Mouse (Mus musculus) forebrain, embryonic 16.5 days (tissue): ENCODE measurements around the gene Psmc6. TPM values are rescaled to one million over a fixed set of nuclear protein-coding genes. Genes with fewer than 3 reads are reported as not detected.

Source experiments
- ATAC-seq: fragments of 200-750 bp; cut with Nextera tagmentation; 2 replicates; pipeline ENCODE4 v1.8.0; 2017; ENCODE audit warnings: mild to moderate bottlenecking, moderate library complexity
- H3K27ac ChIP-seq: fragments of 300-500 bp; sonication (generic); 2 replicates; pipeline ENCODE4 v1.5.1; 2014; ENCODE audit warnings: low read length, control low read depth
- H3K27me3 ChIP-seq: fragments of 300-500 bp; sonication (generic); replicated peaks from 2 replicates; pipeline ENCODE4 v1.6.1; 2014; ENCODE audit warnings: low read length; ENCODE audit not compliant: control insufficient read depth, insufficient read depth
- H3K36me3 ChIP-seq: fragments of 300-500 bp; sonication (generic); 2 replicates; pipeline ENCODE4 v1.6.1; 2014; ENCODE audit not compliant: control insufficient read depth, insufficient read depth
- H3K4me1 ChIP-seq: fragments of 300-500 bp; sonication (generic); replicated peaks from 2 replicates; pipeline ENCODE4 v1.6.1; 2014; ENCODE audit warnings: low read length; ENCODE audit not compliant: control insufficient read depth, insufficient read depth
- H3K4me2 ChIP-seq: fragments of 300-500 bp; sonication (generic); 2 replicates; pipeline ENCODE4 v1.6.1; 2014; ENCODE audit warnings: mild to moderate bottlenecking, low read length, control low read depth
- H3K4me3 ChIP-seq: fragments of 300-500 bp; sonication (generic); replicated peaks from 2 replicates; pipeline ENCODE4 v1.5.1; 2014; ENCODE audit warnings: mild to moderate bottlenecking, low read length, control low read depth
- H3K9ac ChIP-seq: fragments of 300-500 bp; sonication (generic); replicated peaks from 2 replicates; pipeline ENCODE4 v1.6.1; 2014; ENCODE audit warnings: low read depth, low read length, control low read depth
- H3K9me3 ChIP-seq: fragments of 300-500 bp; sonication (generic); 2 replicates; pipeline ENCODE4 v1.6.1; 2016; ENCODE audit warnings: low read length; ENCODE audit not compliant: control insufficient read depth
- WGBS: fragments of 180-500 bp; shearing (Covaris S2); extraction: QIAGEN DNeasy Blood & Tissue Kit; methylation state at CpG from one replicate; pipeline ENCODE4 v1.1.7; 2014; 5-methylcytosine and 5-hydroxymethylcytosine counted together
- polyA plus RNA-seq: library from polyadenylated mRNA; unstranded; fragments of >200 nt; fragmentation: Nextera tagmentation; extraction: Ambion mirVana; gene quantifications from 2 replicates; pipeline ENCODE4 v1.2.1, GENCODE M21; 2015

Gene Psmc6
- polyA plus RNA-seq, 1 experiment from 2014 or later, result 163 TPM

DNA sequence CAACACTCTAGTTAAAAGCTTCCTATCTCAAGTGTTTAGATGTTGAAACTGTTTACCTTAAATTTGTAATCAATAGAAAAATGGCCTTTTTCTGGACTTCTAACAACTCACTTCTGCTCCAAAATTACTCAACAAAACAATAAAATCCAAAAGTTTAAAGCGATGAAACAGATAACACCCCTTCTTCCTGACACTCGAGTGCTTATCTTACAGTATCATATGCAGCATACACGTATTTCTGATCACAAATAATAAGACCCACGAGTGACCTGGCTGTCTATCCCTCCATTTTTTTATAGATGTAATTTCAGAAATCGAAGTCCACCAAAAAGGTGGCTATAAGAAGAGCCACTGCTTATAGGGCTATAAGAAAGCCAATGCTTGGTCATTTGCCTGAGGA lies 12.7 kb upstream of the Psmc6 start:
- H3K9me3 ChIP-seq, result no peaks in the 10 kb centered on the region
- WGBS, result 80% methylated on average over 5 of the region's 5 CpGs
- no peaks in the 10 kb centered on the region for H3K27me3 ChIP-seq

DNA sequence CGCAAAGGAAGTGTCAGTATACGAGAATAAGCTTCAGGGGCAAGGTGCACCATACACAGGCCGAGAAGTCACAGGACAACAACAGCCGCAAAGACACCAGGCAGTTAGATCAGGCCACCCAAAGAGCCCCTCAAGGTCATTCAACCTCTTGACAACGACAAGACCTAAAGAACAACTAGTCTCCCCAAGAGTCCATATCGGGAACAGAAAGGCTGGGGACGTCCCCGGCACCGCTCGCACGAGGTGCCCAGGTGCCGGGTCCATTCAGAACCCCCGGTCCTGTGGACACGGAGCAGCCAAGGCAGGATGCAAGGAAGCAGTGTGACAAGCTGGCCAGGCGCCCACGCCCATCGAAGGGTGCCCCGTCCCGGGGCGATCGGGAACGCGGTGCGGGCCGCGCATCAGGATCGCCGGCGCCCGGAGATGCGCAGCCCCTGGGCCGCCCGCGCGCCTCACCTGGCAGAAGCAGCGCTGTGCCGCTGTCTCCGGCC lies 11.6 kb upstream of the Psmc6 start:
- ATAC-seq, result no peak; the same call in none of the 2 replicates
- no peaks in the 10 kb centered on the region for H3K36me3 ChIP-seq
- H3K9ac ChIP-seq, result peak overlapping the region; percentile 93
- peak overlapping the region; percentile 77 for H3K4me2 ChIP-seq
- no peaks in the 10 kb centered on the region for H3K9me3 ChIP-seq
- H3K27ac ChIP-seq, result peak overlapping the region; percentile 91
- H3K4me1 ChIP-seq, result peaks cover 22% of the 10 kb centered on the region
- WGBS, result under 1% methylated on average over 29 of the region's 38 CpGs
- H3K27me3 ChIP-seq, result no peaks in the 10 kb centered on the region
- H3K4me3 ChIP-seq, result peak overlapping the region; percentile 96

More for the DNA sequence above, 12.7 kb upstream of the Psmc6 start:
- Histone ChIP-seq H3K36me3 (no peaks in the 10 kb centered on the region), H3K4me1 (peaks cover 22% of the 10 kb centered on the region), H3K4me3 (peak overlapping the region; percentile 96), H3K4me2 (peak overlapping the region; percentile 77), H3K27ac (no peak overlapping the region), H3K9ac (peak overlapping the region; percentile 93)
- ATAC-seq, result no peak

- ATAC-seq, result peak; percentile 98
- WGBS, result 2% methylated on average over 64 of the region's 74 CpGs
- H3K4me1 ChIP-seq, result peaks cover 22% of the 10 kb centered on the region
- peak within 1 kb of the TSS; percentile 96 for H3K4me3 ChIP-seq
- H3K36me3 ChIP-seq, result no peaks in the 10 kb centered on the region
- no peaks in the 10 kb centered on the region for H3K27me3 ChIP-seq
- no peaks in the 10 kb centered on the region for H3K9me3 ChIP-seq
- peak within 1 kb of the TSS; percentile 91 for H3K27ac ChIP-seq
- peak within 1 kb of the TSS; percentile 93 for H3K9ac ChIP-seq
- H3K4me2 ChIP-seq, result peak within 1 kb of the TSS; percentile 77
Observed at GRCm38 (mm10) chr14:45318426-45319236, 11.0 kb upstream of the Psmc6 start, which contains the start of gene Ero1l. Gene Ero1l, minus strand, starts transcription at chr14:45318771.

GRCm38 (mm10) chr14:45319237-45319610 lies 10.4 kb upstream of the Psmc6 start:
- ATAC-seq, result no peak
- H3K4me3 ChIP-seq, result no peak overlapping the region
- H3K9me3 ChIP-seq, result no peaks in the 10 kb centered on the region
- H3K4me2 ChIP-seq, result no peak overlapping the region; the same call in 1 of the 2 replicates
- no peak overlapping the region for H3K9ac ChIP-seq
- WGBS, result 61% methylated on average over 3 of the region's 3 CpGs
- no peaks in the 10 kb centered on the region for H3K36me3 ChIP-seq
- H3K4me1 ChIP-seq, result peaks cover 22% of the 10 kb centered on the region
- no peak overlapping the region for H3K27ac ChIP-seq
- H3K27me3 ChIP-seq, result no peaks in the 10 kb centered on the region

GRCm38 (mm10) chr14:45320111-45320510 lies 9.5 kb upstream of the Psmc6 start:
- H3K36me3 ChIP-seq, result no peaks in the 10 kb centered on the region
- H3K4me2 ChIP-seq, result no peak overlapping the region
- 79% methylated on average over 4 of the region's 4 CpGs for WGBS
- no peaks in the 10 kb centered on the region for H3K9me3 ChIP-seq
- H3K27me3 ChIP-seq, result no peaks in the 10 kb centered on the region
- no peak overlapping the region for H3K4me3 ChIP-seq
- H3K4me1 ChIP-seq, result peaks cover 22% of the 10 kb centered on the region
- ATAC-seq, result no peak
- H3K27ac ChIP-seq, result no peak overlapping the region
- no peak overlapping the region for H3K9ac ChIP-seq

- no peak overlapping the region for H3K9ac ChIP-seq
- WGBS, result 88% methylated on average over 3 of the region's 3 CpGs
- no peak for ATAC-seq
- H3K4me3 ChIP-seq, result no peak overlapping the region
- H3K36me3 ChIP-seq, result no peaks in the 10 kb centered on the region
- H3K27ac ChIP-seq, result no peak overlapping the region
- H3K27me3 ChIP-seq, result no peaks in the 10 kb centered on the region
- no peaks in the 10 kb centered on the region for H3K9me3 ChIP-seq
- peaks cover 13% of the 10 kb centered on the region for H3K4me1 ChIP-seq
- H3K4me2 ChIP-seq, result no peak overlapping the region
Observed at GRCm38 (mm10) chr14:45321067-45321466, 8.5 kb upstream of the Psmc6 start.

DNA sequence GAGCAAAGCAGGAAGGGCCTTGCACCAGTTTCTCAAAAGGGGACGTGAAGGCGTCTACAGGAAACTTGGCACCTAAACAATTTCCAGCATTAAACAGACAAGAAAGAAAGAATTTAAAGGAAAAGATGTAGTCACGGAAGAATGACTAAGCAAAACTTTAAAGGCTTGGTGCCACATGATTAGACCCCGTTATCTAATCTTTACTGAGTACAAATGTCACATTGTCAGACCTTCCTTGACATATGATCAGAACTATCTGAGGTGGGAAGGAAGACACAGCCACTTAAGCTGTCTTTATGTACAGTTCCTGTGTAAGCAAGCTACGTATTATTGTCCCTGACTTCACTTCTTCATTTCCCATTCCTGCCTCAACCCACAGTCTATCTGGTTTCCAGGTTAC lies 8.0 kb upstream of the Psmc6 start:
- H3K27me3 ChIP-seq, result no peaks in the 10 kb centered on the region
- H3K4me2 ChIP-seq, result no peak overlapping the region
- H3K9me3 ChIP-seq, result no peaks in the 10 kb centered on the region
- H3K9ac ChIP-seq, result no peak overlapping the region
- no peaks in the 10 kb centered on the region for H3K36me3 ChIP-seq
- H3K27ac ChIP-seq, result no peak overlapping the region
- WGBS, result 73% methylated on average over 5 of the region's 5 CpGs
- ATAC-seq, result no peak
- H3K4me1 ChIP-seq, result peaks cover 9% of the 10 kb centered on the region
- H3K4me3 ChIP-seq, result no peak overlapping the region

DNA sequence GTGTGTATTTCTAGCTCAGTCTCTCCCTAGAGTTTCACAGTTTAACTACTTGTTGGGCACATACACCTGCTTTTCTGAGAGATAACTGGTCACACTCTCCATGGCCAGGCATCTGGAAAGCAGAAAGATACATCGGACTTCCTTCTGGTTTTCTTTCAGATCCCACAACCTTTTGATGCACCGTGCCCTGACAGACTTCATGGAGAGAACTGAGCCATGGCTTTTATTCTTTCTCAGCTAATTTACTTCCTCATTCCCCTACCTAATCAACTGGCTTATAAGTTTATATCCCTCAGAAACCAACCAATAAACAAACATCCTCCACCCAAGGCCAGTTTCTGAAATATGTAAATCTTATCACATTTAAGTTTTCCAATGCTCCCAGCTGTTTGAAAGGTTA lies 7.1 kb upstream of the Psmc6 start:
- H3K9me3 ChIP-seq, result no peaks in the 10 kb centered on the region
- 80% methylated on average over 2 of the region's 2 CpGs for WGBS

GRCm38 (mm10) chr14:45323320-45323719 lies 6.3 kb upstream of the Psmc6 start:
- WGBS, result 91% methylated on average over 3 of the region's 3 CpGs
- Histone ChIP-seq H3K4me3 (no peak overlapping the region), H3K9ac (no peak overlapping the region), H3K4me2 (no peak overlapping the region), H3K36me3 (no peaks in the 10 kb centered on the region), H3K9me3 (no peaks in the 10 kb centered on the region), H3K4me1 (0 out of 2 replicates have a peak, but pooled peaks cover 2% of the 10 kb centered on the region), H3K27ac (no peak overlapping the region), H3K27me3 (no peaks in the 10 kb centered on the region)
- ATAC-seq, result no peak

More for the DNA sequence above, 7.1 kb upstream of the Psmc6 start:
- Histone ChIP-seq H3K4me3 (no peak overlapping the region), H3K4me1 (peaks cover 3% of the 10 kb centered on the region), H3K27me3 (no peaks in the 10 kb centered on the region), H3K27ac (no peak overlapping the region), H3K4me2 (no peak overlapping the region), H3K9ac (no peak overlapping the region), H3K36me3 (no peaks in the 10 kb centered on the region)
- ATAC-seq, result no peak
